Mouse (Mus musculus): ENCODE data around the gene Dcdc2b. TPM values are rescaled to one million over a fixed set of nuclear protein-coding genes. Genes with fewer than 3 reads are reported as not detected.
A peak's percentile ranks its signal among the peaks of the same experiment; 100 is the strongest.

Gene Dcdc2b
- polyA plus RNA-seq, 1 experiment from 2014 or later: 2.6 TPM

GRCm38 (mm10) chr4:129610026-129610425, 4.0 kb downstream of the Dcdc2b start:
- Histone ChIP-seq H3K9ac (ENCODE audit: low read length) (no peak overlapping the region), H3K9me3 (ENCODE audit: control insufficient read depth, low read length) (no peaks in the 10 kb centered on the region), H3K36me3 (ENCODE audit: control insufficient read depth, insufficient read depth, low read length) (peaks cover 35% of the 10 kb centered on the region), H3K4me1 (ENCODE audit: control insufficient read depth in 2 of 2, insufficient read depth in 2 of 2, low read length in 2 of 2) (peaks cover 7 to 13% of the 10 kb centered on the region in 2 experiments; a peak in 3 of 4 replicates), H3K27me3 (ENCODE audit: control insufficient read depth, insufficient read depth, low read length) (no peaks in the 10 kb centered on the region), H3K27ac (replicated peaks in 1 of 2; ENCODE audit: control insufficient read depth in 1 of 2, insufficient read depth in 1 of 2, low read depth in 2 of 2, low read length in 2 of 2) (no peak overlapping the region), H3K4me2 (ENCODE audit: low read length) (no peak overlapping the region), H3K4me3 (ENCODE audit: control insufficient read depth in 1 of 2, insufficient read depth in 1 of 2, low read depth in 1 of 2, low read length in 2 of 2) (no peak overlapping the region)
- ATAC-seq (ENCODE audit: insufficient number of reproducible peaks, insufficient read depth, low FRiP score, low read depth): no peak
- 74% methylated on average over 4 of the region's 4 CpGs for WGBS

GRCm38 (mm10) chr4:129609139-129609631, 4.9 kb downstream of the Dcdc2b start:
- Histone ChIP-seq H3K4me1 (ENCODE audit: control insufficient read depth in 2 of 2, insufficient read depth in 2 of 2, low read length in 2 of 2) (peaks cover 5 to 8% of the 10 kb centered on the region in 2 experiments; a peak in 3 of 4 replicates), H3K9me3 (ENCODE audit: control insufficient read depth, low read length) (no peaks in the 10 kb centered on the region), H3K36me3 (ENCODE audit: control insufficient read depth, insufficient read depth, low read length) (peaks cover 43% of the 10 kb centered on the region), H3K27me3 (ENCODE audit: control insufficient read depth, insufficient read depth, low read length) (no peaks in the 10 kb centered on the region), H3K9ac (ENCODE audit: low read length) (no peak overlapping the region), H3K27ac (replicated peaks in 1 of 2; ENCODE audit: control insufficient read depth in 1 of 2, insufficient read depth in 1 of 2, low read depth in 2 of 2, low read length in 2 of 2) (no peak overlapping the region), H3K4me2 (ENCODE audit: low read length) (no peak overlapping the region), H3K4me3 (ENCODE audit: control insufficient read depth in 1 of 2, insufficient read depth in 1 of 2, low read depth in 1 of 2, low read length in 2 of 2) (no peak overlapping the region)
- no peak for ATAC-seq (ENCODE audit: insufficient number of reproducible peaks, insufficient read depth, low FRiP score, low read depth)
- 78% methylated on average over 12 of the region's 12 CpGs for WGBS

- Histone ChIP-seq H3K36me3 (ENCODE audit: control insufficient read depth, insufficient read depth, low read length) (peaks cover 50% of the 10 kb centered on the region), H3K27me3 (ENCODE audit: control insufficient read depth, insufficient read depth, low read length) (no peaks in the 10 kb centered on the region), H3K4me2 (ENCODE audit: low read length) (no peak overlapping the region), H3K27ac (replicated peaks in 1 of 2; ENCODE audit: control insufficient read depth in 1 of 2, insufficient read depth in 1 of 2, low read depth in 2 of 2, low read length in 2 of 2) (no peak overlapping the region), H3K4me1 (ENCODE audit: control insufficient read depth in 2 of 2, insufficient read depth in 2 of 2, low read length in 2 of 2) (peaks cover 2% of the 10 kb centered on the region in 2 experiments; a peak in 1 of 4 replicates), H3K4me3 (ENCODE audit: control insufficient read depth in 1 of 2, insufficient read depth in 1 of 2, low read depth in 1 of 2, low read length in 2 of 2) (no peak overlapping the region), H3K9ac (ENCODE audit: low read length) (no peak overlapping the region), H3K9me3 (ENCODE audit: control insufficient read depth, low read length) (no peaks in the 10 kb centered on the region)
- ATAC-seq (ENCODE audit: insufficient number of reproducible peaks, insufficient read depth, low FRiP score, low read depth): peak; percentile 31; the same call in 1 of the 2 replicates
- 35% methylated on average over 7 of the region's 7 CpGs for WGBS
Observed at GRCm38 (mm10) chr4:129608426-129609025, 5.5 kb downstream of the Dcdc2b start.

- peak; percentile 76 for ATAC-seq (ENCODE audit: insufficient number of reproducible peaks, insufficient read depth, low FRiP score, low read depth)
- Histone ChIP-seq H3K4me3 (ENCODE audit: control insufficient read depth in 1 of 2, insufficient read depth in 1 of 2, low read depth in 1 of 2, low read length in 2 of 2) (peak within 1 kb of the TSS; percentile 90 to 96), H3K9me3 (ENCODE audit: control insufficient read depth, low read length) (no peaks in the 10 kb centered on the region), H3K9ac (ENCODE audit: low read length) (peak within 1 kb of the TSS; percentile 95), H3K36me3 (ENCODE audit: control insufficient read depth, insufficient read depth, low read length) (peaks cover 66% of the 10 kb centered on the region), H3K27ac (replicated peaks in 1 of 2; ENCODE audit: control insufficient read depth in 1 of 2, insufficient read depth in 1 of 2, low read depth in 2 of 2, low read length in 2 of 2) (peak within 1 kb of the TSS; percentile 65 to 76), H3K27me3 (ENCODE audit: control insufficient read depth, insufficient read depth, low read length) (no peaks in the 10 kb centered on the region), H3K4me1 (ENCODE audit: control insufficient read depth in 2 of 2, insufficient read depth in 2 of 2, low read length in 2 of 2) (peaks cover 4 to 20% of the 10 kb centered on the region in 2 experiments), H3K4me2 (ENCODE audit: low read length) (peak within 1 kb of the TSS; percentile 79)
- WGBS: under 1% methylated on average over 72 of the region's 74 CpGs
Observed at GRCm38 (mm10) chr4:129600233-129601158, 13.6 kb downstream of the Dcdc2b start, which contains the start of the genes Eif3i and Tmem234. Gene Eif3i (minus strand): TSS chr4:129600648. Gene Tmem234 (plus strand): TSS chr4:129600668.

GRCm38 (mm10) chr4:129588865-129589264, 25.2 kb downstream of the Dcdc2b start:
- no peak overlapping the region for H3K9ac ChIP-seq (ENCODE audit: low read length)
- no peak overlapping the region for H3K4me2 ChIP-seq (ENCODE audit: low read length)
- 57% methylated on average over 4 of the region's 4 CpGs for WGBS
- no peaks in the 10 kb centered on the region for H3K9me3 ChIP-seq (ENCODE audit: control insufficient read depth, low read length)
- H3K4me3 ChIP-seq (ENCODE audit: control insufficient read depth in 1 of 2, insufficient read depth in 1 of 2, low read depth in 1 of 2, low read length in 2 of 2): no peak overlapping the region
- H3K36me3 ChIP-seq (ENCODE audit: control insufficient read depth, insufficient read depth, low read length): peaks cover 34% of the 10 kb centered on the region
- peaks cover 3 to 8% of the 10 kb centered on the region in 2 experiments for H3K4me1 ChIP-seq (ENCODE audit: control insufficient read depth in 2 of 2, insufficient read depth in 2 of 2, low read length in 2 of 2)
- ATAC-seq (ENCODE audit: insufficient number of reproducible peaks, insufficient read depth, low FRiP score, low read depth): no peak
- no peak overlapping the region for H3K27ac ChIP-seq (replicated peaks in 1 of 2; ENCODE audit: control insufficient read depth in 1 of 2, insufficient read depth in 1 of 2, low read depth in 2 of 2, low read length in 2 of 2)
- no peaks in the 10 kb centered on the region for H3K27me3 ChIP-seq (ENCODE audit: control insufficient read depth, insufficient read depth, low read length)

GRCm38 (mm10) chr4:129586943-129587342, 27.1 kb downstream of the Dcdc2b start:
- ATAC-seq (ENCODE audit: insufficient number of reproducible peaks, insufficient read depth, low FRiP score, low read depth): no peak
- WGBS: 58% methylated on average over 1 of the region's 1 CpGs
- Histone ChIP-seq H3K27ac (replicated peaks in 1 of 2; ENCODE audit: control insufficient read depth in 1 of 2, insufficient read depth in 1 of 2, low read depth in 2 of 2, low read length in 2 of 2) (no peak overlapping the region), H3K4me2 (ENCODE audit: low read length) (no peak overlapping the region), H3K9me3 (ENCODE audit: control insufficient read depth, low read length) (no peaks in the 10 kb centered on the region), H3K4me1 (ENCODE audit: control insufficient read depth in 2 of 2, insufficient read depth in 2 of 2, low read length in 2 of 2) (peaks cover 3 to 8% of the 10 kb centered on the region in 2 experiments), H3K9ac (ENCODE audit: low read length) (no peak overlapping the region), H3K4me3 (ENCODE audit: control insufficient read depth in 1 of 2, insufficient read depth in 1 of 2, low read depth in 1 of 2, low read length in 2 of 2) (no peak overlapping the region), H3K36me3 (ENCODE audit: control insufficient read depth, insufficient read depth, low read length) (peaks cover 16% of the 10 kb centered on the region), H3K27me3 (ENCODE audit: control insufficient read depth, insufficient read depth, low read length) (no peaks in the 10 kb centered on the region)

GRCm38 (mm10) chr4:129585773-129586172, 28.3 kb downstream of the Dcdc2b start:
- Histone ChIP-seq H3K9me3 (ENCODE audit: control insufficient read depth, low read length) (no peaks in the 10 kb centered on the region), H3K9ac (ENCODE audit: low read length) (no peak overlapping the region), H3K36me3 (ENCODE audit: control insufficient read depth, insufficient read depth, low read length) (peaks cover 5% of the 10 kb centered on the region), H3K4me1 (ENCODE audit: control insufficient read depth in 2 of 2, insufficient read depth in 2 of 2, low read length in 2 of 2) (peaks cover 3 to 8% of the 10 kb centered on the region in 2 experiments), H3K4me3 (ENCODE audit: control insufficient read depth in 1 of 2, insufficient read depth in 1 of 2, low read depth in 1 of 2, low read length in 2 of 2) (peak overlapping the region in 1 of 2 experiments; percentile 47; a peak in 1 of 4 replicates), H3K27me3 (ENCODE audit: control insufficient read depth, insufficient read depth, low read length) (no peaks in the 10 kb centered on the region), H3K4me2 (ENCODE audit: low read length) (peak overlapping the region; percentile 83), H3K27ac (replicated peaks in 1 of 2; ENCODE audit: control insufficient read depth in 1 of 2, insufficient read depth in 1 of 2, low read depth in 2 of 2, low read length in 2 of 2) (no peak overlapping the region; a peak in 1 of 4 replicates)
- WGBS: 74% methylated on average over 9 of the region's 9 CpGs
- no peak for ATAC-seq (ENCODE audit: insufficient number of reproducible peaks, insufficient read depth, low FRiP score, low read depth)
